Mouse (Mus musculus) heart, adult 2 months (tissue): ENCODE results near the gene Peg3.

Experiments
- EP300 ChIP-seq: fragments of 200-500 bp; IDR thresholded peaks from 2 replicates; pipeline ENCODE4 v1.6.1; 2011; ENCODE audit warnings: low read depth, low read length, control low read depth; ENCODE audit not compliant: insufficient read depth
- POLR2A ChIP-seq: fragments of 200-500 bp; IDR thresholded peaks from 2 replicates; pipeline ENCODE4 v1.6.1; 2011; ENCODE audit warnings: mild to moderate bottlenecking, low read depth, low read length, control low read depth; ENCODE audit not compliant: insufficient read depth

DNA sequence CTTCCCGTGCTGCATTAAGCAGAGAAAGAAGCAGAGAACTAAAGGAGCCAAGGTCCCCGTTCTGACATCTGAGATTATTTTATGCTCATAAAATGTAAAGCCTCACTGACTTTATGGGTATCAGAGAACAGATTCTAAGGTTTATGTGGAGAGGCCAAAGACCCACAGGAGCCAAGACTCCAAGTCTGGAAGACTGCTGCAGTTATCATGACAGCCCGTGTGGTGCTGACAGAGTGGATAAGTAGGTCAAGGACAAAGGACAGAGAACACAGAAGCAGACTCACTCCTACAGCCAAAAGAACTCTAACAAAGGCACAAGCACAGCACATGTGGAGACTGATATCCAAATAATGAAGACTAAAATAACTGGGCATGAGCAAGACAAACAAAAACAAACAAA is 63.5 kb downstream of the Peg3 start:
- TF ChIP-seq EP300: no peak
- TF ChIP-seq POLR2A: no peak
